Mouse (Mus musculus) heart, embryonic 11.5 days (tissue): ENCODE results near the gene Glis3. TPM values are rescaled to one million over a fixed set of nuclear protein-coding genes. Genes with fewer than 3 reads are reported as not detected.

Experiments used
- ATAC-seq: fragments of 200-750 bp; cut with Nextera tagmentation; replicated peaks from 2 replicates; pipeline ENCODE4 v1.8.0; 2017; ENCODE audit warnings: moderate library complexity; ENCODE audit not compliant: insufficient number of reproducible peaks, low FRiP score, low TSS enrichment
- H3K27ac ChIP-seq: fragments of 300-500 bp; sonication (generic); 2 replicates; pipeline ENCODE4 v1.5.1; 2014; ENCODE audit warnings: mild to moderate bottlenecking, low read depth, low read length
- H3K27me3 ChIP-seq: fragments of 300-500 bp; sonication (generic); 2 replicates; pipeline ENCODE4 v1.6.1; 2014; ENCODE audit warnings: mild to moderate bottlenecking, low read length, mixed read lengths; ENCODE audit not compliant: control insufficient read depth, insufficient read depth
- H3K36me3 ChIP-seq: fragments of 300-500 bp; sonication (generic); 2 replicates; pipeline ENCODE4 v1.6.1; 2014; ENCODE audit warnings: mild to moderate bottlenecking, low read length, moderate library complexity, mixed read lengths; ENCODE audit not compliant: control insufficient read depth, insufficient read depth
- H3K4me1 ChIP-seq: fragments of 300-500 bp; sonication (generic); 2 replicates; pipeline ENCODE4 v1.6.1; 2014; ENCODE audit warnings: low read length; ENCODE audit not compliant: control insufficient read depth, insufficient read depth
- H3K4me2 ChIP-seq: fragments of 300-500 bp; sonication (generic); 2 replicates; pipeline ENCODE4 v1.6.1; 2014; ENCODE audit warnings: mild to moderate bottlenecking, moderate library complexity
- H3K4me3 ChIP-seq: fragments of 300-500 bp; sonication (generic); 2 replicates; pipeline ENCODE4 v1.5.1; 2014; ENCODE audit warnings: low read depth, low read length
- H3K9ac ChIP-seq: fragments of 300-500 bp; sonication (generic); 2 replicates; pipeline ENCODE4 v1.6.1; 2014; ENCODE audit warnings: mild to moderate bottlenecking, low read depth, low read length, moderate library complexity
- H3K9me3 ChIP-seq: fragments of 300-500 bp; sonication (generic); replicated peaks from 2 replicates; pipeline ENCODE4 v1.6.1; 2016; ENCODE audit warnings: low read length; ENCODE audit not compliant: control insufficient read depth
- WGBS: fragments of 180-500 bp; shearing (Covaris S2); extraction: QIAGEN DNeasy Blood & Tissue Kit; methylation state at CpG from one replicate; pipeline ENCODE4 v1.1.7; 2014; ENCODE audit not compliant: insufficient replicate concordance; 5-methylcytosine and 5-hydroxymethylcytosine counted together
- polyA plus RNA-seq: library from polyadenylated mRNA; unstranded; fragments of >200 nt; fragmentation: Nextera tagmentation; extraction: Ambion mirVana; gene quantifications from 2 replicates; pipeline ENCODE4 v1.2.1, GENCODE M21; 2014

Glis3 gene
- polyA plus RNA-seq, 1 experiment from 2014 or later: 1.3 TPM

- no peak overlapping the region for H3K4me2 ChIP-seq
- 43% methylated on average over 7 of the region's 7 CpGs for WGBS
- H3K9ac ChIP-seq: no peak overlapping the region
- H3K27me3 ChIP-seq: no peaks in the 10 kb centered on the region
- no peak overlapping the region for H3K27ac ChIP-seq
- no peak overlapping the region for H3K4me3 ChIP-seq
- H3K9me3 ChIP-seq: no peaks in the 10 kb centered on the region
- no peak for ATAC-seq
- H3K36me3 ChIP-seq: no peaks in the 10 kb centered on the region
- no peaks in the 10 kb centered on the region for H3K4me1 ChIP-seq
Observed at GRCm38 (mm10) chr19:28365897-28366296, 314.0 kb downstream of the Glis3 start.

- 70% methylated on average over 4 of the region's 4 CpGs for WGBS
- Histone ChIP-seq H3K4me3 (no peak overlapping the region), H3K36me3 (no peaks in the 10 kb centered on the region), H3K27ac (no peak overlapping the region), H3K4me1 (no peaks in the 10 kb centered on the region), H3K9ac (no peak overlapping the region), H3K27me3 (no peaks in the 10 kb centered on the region), H3K9me3 (no peaks in the 10 kb centered on the region), H3K4me2 (no peak overlapping the region)
- ATAC-seq: no peak
Observed at GRCm38 (mm10) chr19:28360884-28361283, 319.0 kb downstream of the Glis3 start.

- no peak overlapping the region for H3K27ac ChIP-seq
- ATAC-seq: no peak
- no peak overlapping the region for H3K4me3 ChIP-seq
- H3K9ac ChIP-seq: no peak overlapping the region
- H3K4me2 ChIP-seq: no peak overlapping the region
- H3K27me3 ChIP-seq: no peaks in the 10 kb centered on the region
- H3K9me3 ChIP-seq: no peaks in the 10 kb centered on the region
- H3K4me1 ChIP-seq: no peaks in the 10 kb centered on the region
- WGBS: 89% methylated on average over 9 of the region's 9 CpGs
- H3K36me3 ChIP-seq: no peaks in the 10 kb centered on the region
Observed at GRCm38 (mm10) chr19:28357595-28357994, 322.3 kb downstream of the Glis3 start.

- no peaks in the 10 kb centered on the region for H3K27me3 ChIP-seq
- no peak for ATAC-seq
- 77% methylated on average over 13 of the region's 13 CpGs for WGBS
- H3K36me3 ChIP-seq: no peaks in the 10 kb centered on the region
- no peaks in the 10 kb centered on the region for H3K4me1 ChIP-seq
- H3K9me3 ChIP-seq: no peaks in the 10 kb centered on the region
- no peak overlapping the region for H3K4me3 ChIP-seq
- H3K27ac ChIP-seq: no peak overlapping the region
- no peak overlapping the region for H3K4me2 ChIP-seq
- H3K9ac ChIP-seq: no peak overlapping the region
Observed at GRCm38 (mm10) chr19:28351068-28352066, 328.5 kb downstream of the Glis3 start.

GRCm38 (mm10) chr19:28347080-28347825, 332.6 kb downstream of the Glis3 start:
- Histone ChIP-seq H3K4me3 (no peak overlapping the region), H3K9me3 (no peaks in the 10 kb centered on the region), H3K27me3 (no peaks in the 10 kb centered on the region), H3K36me3 (no peaks in the 10 kb centered on the region), H3K27ac (no peak overlapping the region), H3K4me1 (peaks cover 5% of the 10 kb centered on the region), H3K4me2 (no peak overlapping the region), H3K9ac (no peak overlapping the region)
- 74% methylated on average over 13 of the region's 13 CpGs for WGBS
- no peak for ATAC-seq

GRCm38 (mm10) chr19:28343640-28344039, 336.2 kb downstream of the Glis3 start:
- no peak overlapping the region for H3K27ac ChIP-seq

GRCm38 (mm10) chr19:28337574-28337973, 342.3 kb downstream of the Glis3 start:
- ATAC-seq: no peak
- Histone ChIP-seq H3K36me3 (no peaks in the 10 kb centered on the region), H3K9me3 (no peaks in the 10 kb centered on the region), H3K9ac (no peak overlapping the region), H3K4me2 (no peak overlapping the region), H3K4me1 (no peaks in the 10 kb centered on the region; the same call in 1 of the 2 replicates), H3K27ac (no peak overlapping the region), H3K27me3 (no peaks in the 10 kb centered on the region), H3K4me3 (no peak overlapping the region)
- 78% methylated on average over 3 of the region's 3 CpGs for WGBS

More at GRCm38 (mm10) chr19:28343640-28344039, 336.2 kb downstream of the Glis3 start:
- Histone ChIP-seq H3K9me3 (no peaks in the 10 kb centered on the region), H3K4me1 (peaks cover 5% of the 10 kb centered on the region), H3K4me3 (no peak overlapping the region), H3K27me3 (no peaks in the 10 kb centered on the region), H3K9ac (no peak overlapping the region), H3K36me3 (no peaks in the 10 kb centered on the region), H3K4me2 (no peak overlapping the region)
- WGBS: 66% methylated on average over 7 of the region's 7 CpGs
- ATAC-seq: no peak

GRCm38 (mm10) chr19:28336651-28337510, 343.0 kb downstream of the Glis3 start:
- Histone ChIP-seq H3K27me3 (no peaks in the 10 kb centered on the region), H3K4me3 (no peak overlapping the region), H3K9me3 (no peaks in the 10 kb centered on the region), H3K4me2 (no peak overlapping the region), H3K9ac (no peak overlapping the region), H3K36me3 (no peaks in the 10 kb centered on the region), H3K4me1 (no peaks in the 10 kb centered on the region; the same call in 1 of the 2 replicates), H3K27ac (no peak overlapping the region)
- WGBS: 78% methylated on average over 4 of the region's 4 CpGs
- ATAC-seq: no peak
